Mouse (Mus musculus) C2C12 (cell line): ENCODE results near the gene 9230112D13Rik.

ENCODE experiments used
- CEBPB ChIP-seq: IDR thresholded peaks from one replicate; pipeline ENCODE4 v1.6.1; 2011; ENCODE audit warnings: low read depth, mild to moderate bottlenecking, control low read depth, moderate library complexity
- CTCF ChIP-seq: IDR thresholded peaks from one replicate; pipeline ENCODE4 v1.5.1; 2011; ENCODE audit not compliant: control insufficient read depth, insufficient read depth, insufficient read length
- MAX ChIP-seq: IDR thresholded peaks from one replicate; pipeline ENCODE4 v1.6.1; 2011; ENCODE audit warnings: mild to moderate bottlenecking, control low read depth
- MYOD1 ChIP-seq: IDR thresholded peaks from one replicate; pipeline ENCODE4 v1.6.1; 2011; ENCODE audit warnings: low read depth; ENCODE audit not compliant: control insufficient read depth, insufficient read length
- USF1 ChIP-seq: IDR thresholded peaks from one replicate; pipeline ENCODE4 v1.6.1; 2011; ENCODE audit warnings: low read depth, mild to moderate bottlenecking, control low read depth, moderate library complexity

DNA sequence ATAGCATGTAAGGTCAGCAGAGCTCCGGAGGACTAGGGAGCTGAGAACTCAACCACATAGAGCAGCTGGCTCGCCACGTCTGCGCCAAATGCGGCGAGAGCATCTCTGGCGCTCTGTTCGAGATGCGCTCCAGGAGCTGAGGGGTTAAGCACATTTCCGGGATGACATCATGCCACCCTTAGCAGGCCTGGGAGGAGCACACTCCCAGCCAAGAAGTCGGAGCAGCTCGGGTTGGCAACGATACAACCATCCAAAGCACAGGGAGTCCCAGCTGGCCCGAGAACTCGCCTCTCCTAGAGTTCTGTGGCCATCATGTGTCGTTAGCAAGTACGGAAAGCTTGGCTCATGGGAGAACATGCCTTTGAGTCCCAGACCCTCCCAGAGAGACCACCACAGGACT lies 43.1 kb upstream of the 9230112D13Rik start:
- TF ChIP-seq CTCF, result no peak
- TF ChIP-seq USF1, result no peak
- no peak for TF ChIP-seq MAX
- TF ChIP-seq CEBPB, result no peak
- no peak for TF ChIP-seq MYOD1
